Mouse (Mus musculus): ENCODE results near the gene Gpatch8. TPM values are rescaled to one million over a fixed set of nuclear protein-coding genes. Genes with fewer than 3 reads are reported as not detected.

Gene Gpatch8
- total and polyA plus RNA-seq, 3 experiments = 17.9 to 29.7 (median 25.8) TPM

GRCm38 (mm10) chr11:102536210-102536609 is 20.0 kb downstream of the Gpatch8 start:
- DNase-seq (ENCODE audit: low read depth, low spot score) = no peak
- no peak overlapping the region for H3K27ac ChIP-seq (ENCODE audit: control insufficient read depth, low read depth, low read length)
- no peak overlapping the region for H3K4me3 ChIP-seq (ENCODE audit: control insufficient read depth in 1 of 2, insufficient read depth in 1 of 2, low read depth in 2 of 2, low read length in 2 of 2)
- TF ChIP-seq UBTF (IDR thresholded peaks at IDR 0.05; ENCODE audit: borderline replicate concordance, insufficient read depth, low read depth, low read length) = no peak
- TF ChIP-seq TCF12 (IDR thresholded peaks at IDR 0.05; ENCODE audit: low read depth, low read length) = no peak
- TF ChIP-seq MAZ (IDR thresholded peaks at IDR 0.05; ENCODE audit: low read depth, low read length) = no peak
- no peak for TF ChIP-seq MAX (IDR thresholded peaks at IDR 0.05; ENCODE audit: low read length)
- TF ChIP-seq RAD21 (IDR thresholded peaks at IDR 0.05; ENCODE audit: low read depth, low read length) = no peak
- no peak for TF ChIP-seq GABPA (IDR thresholded peaks at IDR 0.05; ENCODE audit: low read depth, low read length)
- no peak for TF ChIP-seq MYC (IDR thresholded peaks at IDR 0.05; ENCODE audit: low read depth, low read length)
- TF ChIP-seq KAT2A (conservative IDR thresholded peaks at IDR 0.05; ENCODE audit: low read depth, low read length) = no peak
- TF ChIP-seq MAFK (IDR thresholded peaks at IDR 0.05; ENCODE audit: borderline replicate concordance, low read depth, low read length) = no peak
- no peak for TF ChIP-seq HCFC1 (IDR thresholded peaks at IDR 0.05; ENCODE audit: low read depth, low read length)
- TF ChIP-seq ZMIZ1 (IDR thresholded peaks at IDR 0.05; ENCODE audit: low read depth, low read length) = no peak
- no peak for TF ChIP-seq ZC3H11A (IDR thresholded peaks at IDR 0.05; ENCODE audit: low read depth, low read length)
- TF ChIP-seq MXI1 (IDR thresholded peaks at IDR 0.05; ENCODE audit: low read depth, low read length) = no peak
- TF ChIP-seq ELF1 (IDR thresholded peaks at IDR 0.05; ENCODE audit: low read depth, low read length) = no peak
- H3K4me1 ChIP-seq (ENCODE audit: control insufficient read depth in 1 of 2, insufficient read depth in 2 of 2, low read length in 2 of 2) = peaks cover 5 to 26% of the 10 kb centered on the region in 2 experiments
- peaks cover 10% of the 10 kb centered on the region; the same call in 1 of the 2 replicates for H3K79me2 ChIP-seq (ENCODE audit: control insufficient read depth, insufficient read depth, low read length, poor library complexity)
- no peaks in the 10 kb centered on the region for H3K9me3 ChIP-seq (replicated peaks; ENCODE audit: insufficient read depth, low read length)
- peaks cover 21 to 35% of the 10 kb centered on the region in 2 experiments for H3K36me3 ChIP-seq (ENCODE audit: control insufficient read depth in 1 of 2, insufficient read depth in 2 of 2, low read length in 2 of 2)
- H3K27me3 ChIP-seq (ENCODE audit: control insufficient read depth in 1 of 2, insufficient read depth in 2 of 2, low read length in 2 of 2) = no peaks in the 10 kb centered on the region
- no peak overlapping the region for H3K9ac ChIP-seq (ENCODE audit: control insufficient read depth, low read depth, low read length, poor library complexity, severe bottlenecking)

- Histone ChIP-seq H3K9ac (ENCODE audit: control insufficient read depth, low read depth, low read length, poor library complexity, severe bottlenecking) (no peak overlapping the region), H3K9me3 (replicated peaks; ENCODE audit: insufficient read depth, low read length) (no peaks in the 10 kb centered on the region), H3K27me3 (ENCODE audit: control insufficient read depth in 1 of 2, insufficient read depth in 2 of 2, low read length in 2 of 2) (no peaks in the 10 kb centered on the region), H3K4me3 (ENCODE audit: control insufficient read depth in 1 of 2, insufficient read depth in 1 of 2, low read depth in 2 of 2, low read length in 2 of 2) (no peak overlapping the region), H3K36me3 (ENCODE audit: control insufficient read depth in 1 of 2, insufficient read depth in 2 of 2, low read length in 2 of 2) (peaks cover 10 to 36% of the 10 kb centered on the region in 2 experiments), H3K79me2 (ENCODE audit: control insufficient read depth, insufficient read depth, low read length, poor library complexity) (peaks cover 11% of the 10 kb centered on the region; the same call in 1 of the 2 replicates), H3K4me1 (ENCODE audit: control insufficient read depth in 1 of 2, insufficient read depth in 2 of 2, low read length in 2 of 2) (peaks cover 0 to 17% of the 10 kb centered on the region in 2 experiments; a peak in 3 of 4 replicates), H3K27ac (ENCODE audit: control insufficient read depth, low read depth, low read length) (no peak overlapping the region)
- TF ChIP-seq TAL1 (IDR thresholded peaks at IDR 0.05; ENCODE audit: low read length) (peak; percentile 30), MXI1 (IDR thresholded peaks at IDR 0.05; ENCODE audit: low read depth, low read length) (peak; percentile 64; the same call in 1 of the 2 replicates), GATA1 (IDR thresholded peaks at IDR 0.05; ENCODE audit: low read depth, low read length) (peak; percentile 66), TCF12 (IDR thresholded peaks at IDR 0.05; ENCODE audit: low read depth, low read length) (peak; percentile 52; the same call in 1 of the 2 replicates), MYB (IDR thresholded peaks at IDR 0.05; ENCODE audit: low read depth, low read length) (no peak), TBP (IDR thresholded peaks at IDR 0.05; ENCODE audit: low read depth, low read length) (no peak), EP300 (IDR thresholded peaks at IDR 0.05; ENCODE audit: low read depth in 1 of 2, low read length in 2 of 2) (peak; percentile 66 to 72; a peak in 3 of 4 replicates), GABPA (IDR thresholded peaks at IDR 0.05; ENCODE audit: low read depth, low read length) (no peak), SIN3A (IDR thresholded peaks at IDR 0.05; ENCODE audit: low read length) (peak; percentile 53; the same call in 1 of the 2 replicates), ZNF384 (IDR thresholded peaks at IDR 0.05; ENCODE audit: low read depth, low read length) (no peak), MYC (IDR thresholded peaks at IDR 0.05; ENCODE audit: low read depth, low read length) (0 out of 2 replicates have a peak, but pooled peaks have one; percentile 27)
- peak; percentile 54 for DNase-seq (ENCODE audit: low read depth, low spot score)
Measured at GRCm38 (mm10) chr11:102534078-102534477, 22.1 kb downstream of the Gpatch8 start.
